Mouse (Mus musculus) kidney, embryonic 15.5 days (tissue): ENCODE measurements around the gene Osbpl3. TPM values are rescaled to one million over a fixed set of nuclear protein-coding genes. Genes with fewer than 3 reads are reported as not detected.

Experiments
- ATAC-seq: fragments of 200-750 bp; cut with Nextera tagmentation; replicated peaks from 2 replicates; pipeline ENCODE4 v1.8.0; 2017; ENCODE audit warnings: moderate TSS enrichment; ENCODE audit not compliant: low FRiP score
- H3K27ac ChIP-seq: fragments of 300-500 bp; sonication (generic); 2 replicates; pipeline ENCODE4 v1.5.1; 2015; ENCODE audit warnings: mild to moderate bottlenecking, inconsistent platforms
- H3K27me3 ChIP-seq: fragments of 300-500 bp; sonication (generic); 2 replicates; pipeline ENCODE4 v1.6.1; 2015; ENCODE audit warnings: inconsistent platforms
- H3K36me3 ChIP-seq: fragments of 300-500 bp; sonication (generic); 2 replicates; pipeline ENCODE4 v1.6.1; 2015; ENCODE audit warnings: inconsistent platforms
- H3K4me1 ChIP-seq: fragments of 300-500 bp; sonication (generic); 2 replicates; pipeline ENCODE4 v1.6.1; 2015; ENCODE audit warnings: inconsistent platforms
- H3K4me2 ChIP-seq: fragments of 300-500 bp; sonication (generic); 2 replicates; pipeline ENCODE4 v1.6.1; 2015; ENCODE audit warnings: moderate library complexity, mild to moderate bottlenecking, inconsistent platforms
- H3K4me3 ChIP-seq: fragments of 300-500 bp; sonication (generic); replicated peaks from 2 replicates; pipeline ENCODE4 v1.5.1; 2015; ENCODE audit warnings: mild to moderate bottlenecking, inconsistent platforms
- H3K9ac ChIP-seq: fragments of 300-500 bp; sonication (generic); 2 replicates; pipeline ENCODE4 v1.6.1; 2015; ENCODE audit warnings: mild to moderate bottlenecking, inconsistent platforms
- H3K9me3 ChIP-seq: fragments of 300-500 bp; sonication (generic); replicated peaks from 2 replicates; pipeline ENCODE4 v1.6.1; 2016; ENCODE audit warnings: inconsistent platforms
- WGBS: fragments of 180-500 bp; shearing (Covaris S2); methylation state at CpG from one replicate; pipeline ENCODE4 v1.1.7; 2015; ENCODE audit warnings: mixed read lengths; 5-methylcytosine and 5-hydroxymethylcytosine counted together
- polyA plus RNA-seq: library from polyadenylated mRNA; unstranded; fragments of >200 nt; fragmentation: Nextera tagmentation; extraction: Ambion mirVana; gene quantifications from 2 replicates; pipeline ENCODE4 v1.2.1, GENCODE M21; 2015

Osbpl3 gene
- polyA plus RNA-seq, 1 experiment from 2014 or later, result 15.7 TPM

DNA sequence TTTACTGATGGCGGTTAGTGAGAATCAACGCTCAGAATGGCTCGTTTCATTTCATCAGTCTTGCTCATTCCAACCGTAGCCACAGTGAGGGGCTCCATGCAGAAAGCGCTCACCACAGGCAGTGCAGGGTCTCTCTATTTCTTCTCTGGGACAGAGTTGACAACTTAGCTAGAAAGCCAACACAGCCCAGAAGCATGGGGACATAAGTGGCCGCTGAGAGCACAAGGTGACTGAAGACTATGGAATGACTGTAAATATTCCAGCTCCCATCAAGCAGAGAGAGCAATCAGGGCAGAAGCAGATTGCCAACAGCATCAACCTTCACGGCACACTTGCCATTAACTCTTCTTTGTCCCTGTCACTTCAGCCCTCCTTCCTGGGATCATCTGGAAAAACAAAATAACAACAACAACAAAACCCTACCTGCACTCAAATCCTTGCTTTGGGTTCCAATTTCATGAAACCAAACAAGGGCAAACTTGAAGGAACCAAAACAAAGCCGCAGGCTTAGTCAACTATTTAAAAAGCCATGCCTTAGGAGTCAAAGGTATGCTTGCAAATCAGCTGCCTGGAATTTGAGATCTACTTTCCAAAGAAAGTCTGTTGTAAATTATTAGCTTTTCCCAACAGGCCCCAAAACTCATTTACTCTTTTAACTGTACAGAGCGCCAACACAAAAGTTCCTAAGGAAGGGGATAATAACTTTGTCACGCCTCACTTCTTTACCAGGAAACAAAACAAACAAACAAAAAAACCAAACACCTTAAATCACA, 36.3 kb downstream of the Osbpl3 start:
- peak overlapping the region; percentile 94 for H3K27ac ChIP-seq
- ATAC-seq, result peak; percentile 81

DNA sequence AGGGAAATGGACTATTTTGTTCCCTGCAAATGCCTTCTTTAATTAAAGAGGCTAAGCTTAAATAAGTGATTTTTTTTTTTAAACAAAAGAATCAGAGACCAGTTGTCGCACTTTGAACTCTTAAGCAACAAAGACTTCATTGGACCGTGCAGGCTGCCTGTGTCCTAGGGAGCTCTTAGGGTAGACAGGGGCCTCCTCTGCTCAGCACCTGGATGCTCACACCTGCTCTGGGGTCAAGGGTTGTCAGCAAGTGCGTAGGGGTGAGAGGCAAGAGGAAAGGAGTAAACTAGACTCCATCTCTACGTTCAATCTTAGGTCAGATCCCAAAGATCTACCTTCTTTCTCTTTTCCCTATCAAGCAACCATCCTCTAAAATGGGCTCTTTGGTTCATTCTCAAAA, 37.0 kb downstream of the Osbpl3 start:
- H3K27ac ChIP-seq, result peak overlapping the region; percentile 94
- H3K27me3 ChIP-seq, result no peaks in the 10 kb centered on the region
- no peak overlapping the region for H3K4me2 ChIP-seq
- no peak overlapping the region for H3K4me3 ChIP-seq
- no peak overlapping the region for H3K9ac ChIP-seq
- peaks cover 40% of the 10 kb centered on the region for H3K4me1 ChIP-seq
- WGBS, result 60% methylated on average over 4 of the region's 4 CpGs
- ATAC-seq, result no peak; the same call in 1 of the 2 replicates
- no peaks in the 10 kb centered on the region for H3K9me3 ChIP-seq
- H3K36me3 ChIP-seq, result no peaks in the 10 kb centered on the region

More for the DNA sequence above, 36.3 kb downstream of the Osbpl3 start:
- H3K4me3 ChIP-seq, result no peak overlapping the region
- H3K4me1 ChIP-seq, result peaks cover 33% of the 10 kb centered on the region
- 48% methylated on average over 10 of the region's 10 CpGs for WGBS
- H3K4me2 ChIP-seq, result peak overlapping the region; percentile 12
- no peaks in the 10 kb centered on the region for H3K9me3 ChIP-seq
- H3K36me3 ChIP-seq, result no peaks in the 10 kb centered on the region
- no peaks in the 10 kb centered on the region for H3K27me3 ChIP-seq
- H3K9ac ChIP-seq, result no peak overlapping the region

DNA sequence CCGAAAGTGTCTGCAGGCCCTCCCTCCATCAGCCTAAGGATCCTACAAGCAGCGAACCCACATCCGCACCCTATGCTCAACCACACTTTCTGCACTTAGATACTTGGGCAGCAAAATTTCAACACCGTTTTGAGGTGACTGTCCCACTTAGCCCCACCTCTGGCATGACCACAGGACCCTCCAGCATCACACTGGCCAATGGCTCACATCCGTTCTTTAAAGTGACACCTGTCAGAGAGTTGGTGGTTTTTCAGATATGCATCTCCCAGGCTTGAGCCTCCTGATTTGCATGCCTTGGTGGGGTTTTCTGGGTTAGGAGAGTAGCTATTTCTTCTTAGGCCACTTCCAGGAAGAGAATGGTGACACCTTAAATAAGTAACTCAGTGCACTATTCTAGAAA, 39.1 kb downstream of the Osbpl3 start:
- ATAC-seq, result no peak
- Histone ChIP-seq H3K27me3 (no peaks in the 10 kb centered on the region), H3K27ac (no peak overlapping the region), H3K9ac (no peak overlapping the region), H3K36me3 (no peaks in the 10 kb centered on the region), H3K4me2 (no peak overlapping the region), H3K4me3 (no peak overlapping the region), H3K9me3 (no peaks in the 10 kb centered on the region), H3K4me1 (peaks cover 56% of the 10 kb centered on the region)
- WGBS, result 95% methylated on average over 5 of the region's 5 CpGs

DNA sequence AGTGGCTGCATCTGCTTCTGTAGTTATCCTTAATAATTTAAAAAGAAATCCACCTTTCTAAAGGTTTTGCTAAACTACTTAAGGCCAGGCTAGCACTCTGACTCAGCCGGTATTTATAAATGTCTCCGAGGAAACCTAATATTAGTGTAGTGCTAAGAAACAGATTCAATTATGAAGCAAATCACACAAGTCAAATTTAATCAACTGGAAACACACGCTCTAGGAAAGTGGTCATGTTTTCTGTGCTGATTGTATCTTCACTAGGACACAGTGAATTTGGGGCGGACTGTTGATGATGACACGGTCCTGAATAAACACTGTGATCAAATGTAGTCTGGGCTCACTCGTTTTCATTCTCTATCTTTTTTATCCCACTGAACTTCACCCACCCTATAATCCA, 40.6 kb downstream of the Osbpl3 start:
- ATAC-seq, result no peak

DNA sequence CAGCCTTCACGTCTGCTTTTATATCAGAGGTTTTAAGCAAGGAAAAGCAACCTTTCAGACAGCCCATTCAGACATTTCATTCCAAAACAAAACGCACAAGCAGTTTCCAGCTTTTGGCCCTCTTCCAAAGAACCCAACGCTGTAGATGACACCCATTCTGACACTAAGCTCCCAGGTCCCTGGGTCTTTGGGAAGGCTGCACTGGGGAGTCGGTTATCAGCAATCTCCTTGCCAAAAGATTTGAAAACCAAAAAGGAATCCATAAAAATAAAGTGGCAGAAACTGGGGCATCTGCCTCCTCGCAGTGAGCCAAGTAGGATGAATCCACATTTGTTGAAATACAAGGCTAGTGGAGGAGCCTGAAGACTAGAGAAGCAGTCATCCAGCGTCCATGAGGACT, 41.5 kb downstream of the Osbpl3 start:
- H3K9me3 ChIP-seq, result no peaks in the 10 kb centered on the region
- peak overlapping the region; percentile 15; the same call in 1 of the 2 replicates for H3K27ac ChIP-seq
- H3K27me3 ChIP-seq, result no peaks in the 10 kb centered on the region
- ATAC-seq, result no peak
- H3K4me3 ChIP-seq, result no peak overlapping the region
- 57% methylated on average over 6 of the region's 6 CpGs for WGBS
- H3K4me1 ChIP-seq, result peaks cover 46% of the 10 kb centered on the region
- H3K4me2 ChIP-seq, result no peak overlapping the region
- no peaks in the 10 kb centered on the region for H3K36me3 ChIP-seq
- H3K9ac ChIP-seq, result no peak overlapping the region

More for the DNA sequence above, 40.6 kb downstream of the Osbpl3 start:
- Histone ChIP-seq H3K27ac (peak overlapping the region; percentile 15; the same call in 1 of the 2 replicates), H3K4me3 (no peak overlapping the region), H3K9ac (no peak overlapping the region), H3K9me3 (no peaks in the 10 kb centered on the region), H3K27me3 (no peaks in the 10 kb centered on the region), H3K4me2 (no peak overlapping the region), H3K36me3 (no peaks in the 10 kb centered on the region), H3K4me1 (peaks cover 54% of the 10 kb centered on the region)
- 58% methylated on average over 6 of the region's 6 CpGs for WGBS

DNA sequence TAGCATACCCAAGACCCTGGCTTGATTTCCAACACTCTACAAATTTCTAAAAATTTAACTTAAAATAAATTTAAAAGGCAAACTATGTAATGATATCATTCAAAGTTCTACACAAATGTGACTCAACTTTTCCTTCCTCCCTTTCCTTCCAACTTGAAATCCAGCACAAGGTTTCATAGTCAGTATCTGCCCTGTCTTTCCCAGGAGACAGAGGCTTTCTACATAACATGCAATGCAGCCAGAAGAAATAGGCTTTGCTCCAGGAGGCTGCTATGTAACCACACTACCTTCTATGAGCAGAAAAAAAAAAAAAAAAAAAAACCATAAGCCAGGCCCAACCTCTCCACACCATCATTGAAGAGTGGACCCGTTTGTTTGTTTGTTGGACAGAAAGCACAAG, 42.6 kb downstream of the Osbpl3 start:
- WGBS, result 81% methylated on average over 1 of the region's 1 CpGs
- ATAC-seq, result no peak
- Histone ChIP-seq H3K36me3 (no peaks in the 10 kb centered on the region), H3K27ac (no peak overlapping the region), H3K4me3 (no peak overlapping the region), H3K4me1 (peaks cover 38% of the 10 kb centered on the region), H3K9ac (no peak overlapping the region), H3K27me3 (no peaks in the 10 kb centered on the region), H3K9me3 (no peaks in the 10 kb centered on the region), H3K4me2 (no peak overlapping the region)

DNA sequence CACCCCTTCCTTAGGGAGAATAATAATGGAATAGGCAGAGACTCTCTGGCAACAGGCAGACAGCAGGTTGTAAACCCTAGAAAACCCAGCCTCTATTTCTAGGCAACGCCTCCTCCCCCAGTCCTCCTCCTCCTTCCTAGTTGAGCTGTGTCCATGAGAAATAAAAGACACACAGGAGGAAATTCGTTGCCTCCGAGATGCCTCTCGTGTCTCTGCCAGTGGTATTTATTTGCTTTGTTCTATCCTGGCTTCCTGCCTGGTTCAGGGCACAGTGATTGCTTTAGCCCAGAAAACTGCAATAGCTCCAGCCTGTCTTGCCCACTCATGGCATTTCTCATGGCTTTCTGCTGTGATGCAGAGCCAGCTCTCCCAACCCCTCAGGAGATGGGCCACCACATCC, 43.8 kb downstream of the Osbpl3 start:
- Histone ChIP-seq H3K9me3 (no peaks in the 10 kb centered on the region), H3K9ac (no peak overlapping the region), H3K4me3 (no peak overlapping the region), H3K27ac (0 out of 2 replicates have a peak overlapping the region, but pooled peaks have one; percentile 22), H3K4me2 (no peak overlapping the region), H3K36me3 (no peaks in the 10 kb centered on the region), H3K4me1 (peaks cover 38% of the 10 kb centered on the region), H3K27me3 (no peaks in the 10 kb centered on the region)
- no peak for ATAC-seq
- WGBS, result 11% methylated on average over 4 of the region's 4 CpGs

DNA sequence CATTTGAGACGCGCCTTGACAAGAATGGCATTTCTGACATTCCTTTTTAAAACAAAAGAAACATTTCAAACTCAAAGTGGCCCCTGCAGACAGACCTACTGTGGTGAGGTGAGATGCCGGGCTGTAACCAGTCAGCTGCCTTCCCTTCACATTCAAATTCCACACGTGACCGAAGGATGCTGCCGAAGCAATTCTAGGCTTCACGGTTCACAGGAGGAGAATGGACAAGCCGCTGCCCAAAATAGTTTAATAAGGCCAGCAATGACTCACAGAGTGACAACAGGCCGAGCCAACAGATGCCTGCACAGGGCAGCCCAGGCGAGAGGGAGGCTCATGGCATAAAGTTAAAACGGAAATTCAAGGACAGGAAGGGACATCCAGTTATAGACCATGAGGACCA, 51.3 kb downstream of the Osbpl3 start:
- H3K27me3 ChIP-seq, result no peaks in the 10 kb centered on the region
- no peak overlapping the region for H3K9ac ChIP-seq
- peaks cover 40% of the 10 kb centered on the region for H3K4me1 ChIP-seq
- no peaks in the 10 kb centered on the region for H3K36me3 ChIP-seq
- peak overlapping the region; percentile 14; the same call in 1 of the 2 replicates for H3K27ac ChIP-seq
- no peak overlapping the region for H3K4me2 ChIP-seq
- no peaks in the 10 kb centered on the region for H3K9me3 ChIP-seq
- 0 out of 2 replicates have a peak, but pooled peaks have one; percentile 36 for ATAC-seq
- H3K4me3 ChIP-seq, result no peak overlapping the region
- 50% methylated on average over 11 of the region's 11 CpGs for WGBS

DNA sequence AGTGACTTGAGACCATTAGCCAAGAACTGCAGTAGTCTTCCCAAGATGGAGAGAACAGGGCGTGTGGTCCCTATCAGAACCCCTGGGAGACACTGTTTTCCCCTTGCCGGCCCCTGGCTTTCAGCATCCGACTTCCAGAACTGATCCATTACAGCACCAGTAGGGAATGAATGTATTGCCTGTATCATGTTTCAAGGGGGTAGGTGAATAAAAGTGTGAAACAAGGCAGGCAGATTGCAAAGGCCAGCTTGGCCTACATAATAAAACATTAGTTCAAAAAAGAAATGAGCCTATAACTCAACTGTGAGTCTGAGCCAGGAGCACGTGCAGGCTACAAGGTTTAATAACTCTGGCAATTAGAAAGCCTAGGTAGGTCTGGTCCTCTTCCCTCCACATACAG, 52.5 kb downstream of the Osbpl3 start:
- Histone ChIP-seq H3K27me3 (no peaks in the 10 kb centered on the region), H3K4me2 (no peak overlapping the region), H3K4me1 (peaks cover 48% of the 10 kb centered on the region), H3K4me3 (no peak overlapping the region), H3K27ac (no peak overlapping the region), H3K36me3 (no peaks in the 10 kb centered on the region), H3K9me3 (no peaks in the 10 kb centered on the region), H3K9ac (no peak overlapping the region)
- ATAC-seq, result 0 out of 2 replicates have a peak, but pooled peaks have one; percentile 21
- WGBS, result 33% methylated on average over 4 of the region's 4 CpGs

DNA sequence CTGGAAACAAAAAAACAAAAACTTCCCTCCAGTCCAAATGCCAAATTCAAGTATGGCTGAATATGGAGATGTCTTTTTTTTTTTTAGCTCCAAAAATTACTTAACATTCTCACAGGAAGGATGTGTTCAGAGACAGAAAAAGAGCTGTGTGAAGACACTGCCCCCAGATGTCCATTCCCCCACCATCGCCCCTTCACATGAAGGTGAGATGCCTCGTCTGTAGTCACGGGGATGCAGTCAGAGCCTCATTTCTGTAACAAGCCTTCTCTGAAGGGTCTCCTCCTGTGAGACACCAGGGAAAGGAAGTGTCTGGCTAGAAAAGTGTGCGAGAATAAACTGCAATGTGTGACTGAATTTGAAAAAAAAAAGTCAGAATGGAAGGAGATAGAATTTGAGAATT, 53.1 kb downstream of the Osbpl3 start:
- Histone ChIP-seq H3K9ac (no peak overlapping the region), H3K27ac (no peak overlapping the region), H3K36me3 (no peaks in the 10 kb centered on the region), H3K27me3 (no peaks in the 10 kb centered on the region), H3K4me1 (peaks cover 51% of the 10 kb centered on the region), H3K9me3 (no peaks in the 10 kb centered on the region), H3K4me3 (no peak overlapping the region), H3K4me2 (no peak overlapping the region)
- WGBS, result 80% methylated on average over 4 of the region's 4 CpGs
- no peak for ATAC-seq

DNA sequence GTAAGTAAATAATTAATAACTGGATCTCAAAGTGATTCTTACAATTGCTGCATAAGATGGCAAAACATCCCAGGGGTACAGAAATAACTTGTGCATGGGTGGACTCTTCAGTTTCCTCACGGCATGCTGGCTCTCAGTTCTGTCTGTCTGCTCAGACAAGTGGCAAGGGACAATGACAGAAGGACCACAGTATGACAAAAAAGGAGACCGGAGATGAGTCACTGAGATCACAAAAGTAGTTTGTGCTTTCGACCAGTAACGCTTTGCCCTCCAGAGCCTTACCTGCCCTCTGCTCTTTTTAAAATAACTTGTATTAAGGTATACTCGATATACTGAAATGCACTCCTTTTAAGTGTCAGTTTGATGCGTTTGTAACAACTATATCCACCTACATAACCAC, 55.8 kb downstream of the Osbpl3 start:
- 87% methylated on average over 6 of the region's 6 CpGs for WGBS
- no peaks in the 10 kb centered on the region for H3K36me3 ChIP-seq

DNA sequence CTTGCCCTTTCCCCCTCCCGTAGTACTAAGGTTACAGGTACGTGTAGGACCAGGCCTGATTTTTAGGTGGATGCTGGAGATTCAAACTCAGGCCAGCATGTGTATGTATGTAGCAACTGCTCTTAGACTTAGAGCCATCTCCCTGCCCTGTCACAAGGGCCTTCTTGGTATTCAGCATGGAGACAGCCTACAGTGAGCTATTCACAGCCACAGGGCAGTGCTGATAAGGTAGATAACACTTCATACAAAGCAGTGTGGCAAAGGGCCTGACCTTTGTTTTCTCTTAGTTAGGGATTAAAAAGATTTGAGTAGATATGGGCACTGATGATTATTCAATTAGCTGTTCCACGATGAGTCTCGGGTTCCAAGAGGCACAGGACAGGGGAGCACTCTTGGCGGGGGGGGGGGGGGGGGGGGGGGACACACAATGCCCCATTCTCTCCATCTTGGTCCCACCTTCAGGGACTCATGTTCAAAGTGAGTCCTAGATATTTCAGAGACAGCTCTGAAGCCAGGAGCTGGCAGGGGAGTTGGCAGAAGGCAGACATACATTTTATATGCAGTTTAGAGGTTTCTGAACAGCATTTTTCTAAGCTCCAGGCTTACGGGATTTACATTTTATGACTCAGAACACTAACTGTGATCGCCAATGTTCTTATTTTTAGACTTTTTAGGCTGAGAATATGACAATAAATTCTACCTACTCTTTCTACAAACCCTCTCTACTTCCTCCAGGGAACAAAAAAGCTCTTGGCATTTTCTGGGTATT, 56.4 kb downstream of the Osbpl3 start:
- peak overlapping the region; percentile 85; the same call in 1 of the 2 replicates for H3K27ac ChIP-seq
- no peaks in the 10 kb centered on the region for H3K27me3 ChIP-seq
- WGBS, result 71% methylated on average over 6 of the region's 7 CpGs
- ATAC-seq, result no peak
- H3K4me3 ChIP-seq, result no peak overlapping the region
- peaks cover 54% of the 10 kb centered on the region for H3K4me1 ChIP-seq
- no peaks in the 10 kb centered on the region for H3K9me3 ChIP-seq
- no peaks in the 10 kb centered on the region for H3K36me3 ChIP-seq
- H3K4me2 ChIP-seq, result no peak overlapping the region
- H3K9ac ChIP-seq, result no peak overlapping the region

More for the DNA sequence above, 55.8 kb downstream of the Osbpl3 start:
- Histone ChIP-seq H3K27ac (no peak overlapping the region), H3K27me3 (no peaks in the 10 kb centered on the region), H3K4me2 (no peak overlapping the region), H3K4me3 (no peak overlapping the region), H3K9ac (no peak overlapping the region), H3K9me3 (no peaks in the 10 kb centered on the region), H3K4me1 (peaks cover 60% of the 10 kb centered on the region)
- no peak for ATAC-seq
